Mouse (Mus musculus) stomach, postnatal 0 days (tissue): ENCODE results near the gene Podxl.

Source experiments
- CTCF ChIP-seq: IDR thresholded peaks from 2 replicates; pipeline ENCODE4 v1.5.1; 2016; ENCODE audit warnings: antibody characterized with exemption, low read depth, mild to moderate bottlenecking, moderate library complexity
- EP300 ChIP-seq: optimal IDR thresholded peaks from 2 replicates; pipeline ENCODE3; 2016; ENCODE audit warnings: antibody characterized with exemption

- TF ChIP-seq CTCF (no peak), EP300 (no peak)
These were observed 27.0 kb upstream of the Podxl start for GRCm38 (mm10) chr6:31590754-31591153.
